Mouse (Mus musculus) layer of hippocampus, adult 9-11 months (tissue): ENCODE data around the gene Olfr1246.
"Not testable (repeated sequence)": the region's sequence is repeated elsewhere in the genome, so short reads cannot be mapped to it uniquely, and the experiment has no call there.

ENCODE experiments used
- DNase-seq: peaks from one replicate; pipeline ENCODE4 v3.0.0; 2022

Olfr1246 gene

DNA sequence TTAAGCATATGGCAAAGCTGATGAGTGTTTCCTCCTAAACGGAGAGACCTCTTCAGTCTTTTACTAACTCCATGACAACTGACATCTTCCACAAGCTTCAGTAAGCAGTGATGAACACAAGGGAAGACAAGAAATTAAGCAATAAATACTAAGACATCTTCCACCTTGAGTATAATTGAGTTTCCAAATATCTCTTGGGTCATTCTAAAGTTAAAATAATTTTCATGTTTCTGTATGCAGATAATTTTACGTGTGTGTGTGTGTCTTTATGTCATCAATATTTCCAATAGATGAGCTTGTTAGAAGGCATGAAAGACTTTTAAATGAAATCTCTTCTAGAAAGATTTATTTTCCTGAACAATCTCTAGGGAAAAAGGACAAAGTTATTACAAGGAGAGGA lies at the start of gene Olfr1246:
TSS of gene Olfr1246 (minus strand) at position 101 of the 400 bp plus-strand sequence.
- no peak for DNase-seq

DNA sequence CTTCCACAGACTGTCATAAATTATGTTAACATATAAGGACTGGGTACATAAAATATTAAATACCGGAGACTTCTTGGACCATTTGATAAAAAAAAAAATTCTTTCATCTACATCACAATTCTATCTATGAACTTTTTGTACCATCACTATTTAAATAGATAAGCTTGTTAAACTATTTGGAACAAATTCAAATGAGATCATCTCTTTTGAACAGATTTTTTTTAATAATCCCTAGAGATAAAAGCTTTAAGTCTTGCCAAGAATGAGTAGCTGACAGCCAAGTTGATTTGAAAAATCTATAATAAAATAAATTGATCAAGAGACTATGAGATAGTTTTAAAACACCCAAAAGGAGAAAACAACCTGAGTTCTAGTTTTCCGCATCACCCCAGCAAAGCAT lies 41.9 kb upstream of the Olfr1246 start, which contains the start of gene Olfr1249:
TSS of gene Olfr1249 (minus strand) at position 101 of the 400 bp plus-strand sequence.
- DNase-seq = no peak

DNA sequence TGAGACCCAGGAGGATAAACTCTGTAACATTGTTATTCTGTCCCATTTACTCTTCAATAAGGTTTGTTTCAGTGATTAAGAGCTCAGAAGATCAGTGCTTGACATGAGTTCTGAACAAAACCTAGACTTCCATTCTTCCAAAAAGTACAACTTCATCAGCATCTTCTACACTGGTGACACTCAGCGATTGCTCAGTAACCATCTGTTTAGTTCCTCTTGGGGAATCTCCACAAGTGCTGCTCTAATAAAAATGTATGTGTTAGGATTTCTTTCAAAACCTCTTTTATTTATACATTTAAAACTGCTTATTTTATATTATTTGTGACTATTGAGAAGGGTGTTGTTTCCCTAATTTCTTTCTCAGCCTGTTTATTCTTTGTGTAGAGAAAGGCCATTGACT lies 25.2 kb upstream of the Olfr1246 start, which contains the start of gene Olfr1248:
TSS of gene Olfr1248 (minus strand) at position 101 of the 400 bp plus-strand sequence.
- DNase-seq = not testable (repeated sequence)

DNA sequence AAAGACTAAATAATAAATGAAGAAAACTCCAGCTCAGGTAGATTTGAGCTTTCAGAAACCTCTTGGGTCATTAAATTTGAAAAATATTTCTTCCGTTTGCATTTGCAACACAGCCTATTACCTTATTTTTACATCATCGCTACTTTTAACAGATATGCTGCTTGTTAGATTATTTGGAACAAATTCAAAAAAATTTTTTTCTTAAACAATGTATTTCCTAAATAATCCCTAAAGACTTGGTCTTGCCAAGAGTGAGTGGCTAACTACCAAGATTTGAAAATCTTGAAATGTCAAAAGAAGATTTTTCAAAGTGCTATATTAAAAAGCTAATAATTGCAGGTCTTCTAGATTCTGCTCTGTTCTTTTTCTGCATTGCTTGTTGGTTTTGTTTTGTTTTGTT lies 21.1 kb upstream of the Olfr1246 start, which contains the start of gene Olfr1247:
TSS of gene Olfr1247 (minus strand) at position 101 of the 400 bp plus-strand sequence.
- DNase-seq = no peak

DNA sequence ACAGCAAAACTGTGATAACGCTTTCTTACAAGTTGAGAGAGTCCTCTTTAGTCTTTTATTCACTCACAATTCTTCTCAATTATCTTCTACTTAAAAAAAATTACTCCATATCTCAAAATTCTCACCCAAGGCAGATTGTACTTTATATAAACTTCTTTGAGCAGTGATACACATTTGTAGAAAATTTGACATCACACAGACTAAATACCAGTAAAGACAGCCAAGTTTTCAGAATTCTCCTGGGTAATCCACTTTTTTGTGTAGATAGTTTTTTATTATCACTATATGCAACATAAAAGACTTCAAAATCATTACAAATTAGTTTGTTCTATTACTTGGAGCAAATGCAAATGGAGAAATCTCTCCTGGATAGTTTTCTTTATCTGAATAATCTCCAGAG lies 14.6 kb downstream of the Olfr1246 start, which contains the start of gene Olfr1245:
TSS of gene Olfr1245 (minus strand) at position 101 of the 400 bp plus-strand sequence.
- DNase-seq = no peak

DNA sequence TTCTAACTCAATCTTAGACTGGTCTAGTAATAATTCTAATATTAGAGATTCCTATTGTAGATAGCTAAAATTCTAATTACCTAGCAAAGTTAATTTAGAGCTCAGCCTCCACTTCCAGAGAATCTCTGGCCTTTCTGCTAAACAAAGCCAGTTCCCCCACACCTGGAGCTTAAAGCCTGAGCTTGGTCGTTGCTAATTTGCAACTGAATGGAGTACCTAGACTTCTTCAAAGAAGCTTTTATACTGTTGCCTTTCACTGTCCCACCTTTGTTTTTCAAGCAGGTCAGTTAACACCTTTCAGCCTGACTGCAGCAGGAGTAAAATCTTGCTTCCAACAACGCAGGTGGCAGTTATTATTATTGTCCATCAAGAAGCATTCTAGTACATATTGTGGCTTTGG lies 30.3 kb downstream of the Olfr1246 start:
- DNase-seq = not testable (repeated sequence)

DNA sequence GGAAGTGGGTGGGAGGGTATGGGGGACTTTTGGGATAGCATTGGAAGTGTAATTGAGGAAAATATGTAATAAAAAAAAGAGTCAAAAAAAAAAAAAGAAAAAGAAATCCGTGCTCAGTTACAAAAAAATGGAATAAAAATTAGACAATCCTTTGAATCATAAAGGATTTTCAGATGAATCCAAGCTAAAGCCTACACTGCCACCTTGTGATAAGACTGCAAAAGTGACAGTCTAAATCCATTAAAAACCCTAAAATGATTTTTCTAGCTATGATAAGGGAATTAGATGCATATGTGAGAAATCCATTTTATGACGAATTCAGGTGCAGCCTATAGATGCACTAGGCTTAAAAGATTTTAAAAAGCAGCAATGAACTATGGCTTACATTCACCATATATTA lies 48.4 kb downstream of the Olfr1246 start:
- no peak for DNase-seq

DNA sequence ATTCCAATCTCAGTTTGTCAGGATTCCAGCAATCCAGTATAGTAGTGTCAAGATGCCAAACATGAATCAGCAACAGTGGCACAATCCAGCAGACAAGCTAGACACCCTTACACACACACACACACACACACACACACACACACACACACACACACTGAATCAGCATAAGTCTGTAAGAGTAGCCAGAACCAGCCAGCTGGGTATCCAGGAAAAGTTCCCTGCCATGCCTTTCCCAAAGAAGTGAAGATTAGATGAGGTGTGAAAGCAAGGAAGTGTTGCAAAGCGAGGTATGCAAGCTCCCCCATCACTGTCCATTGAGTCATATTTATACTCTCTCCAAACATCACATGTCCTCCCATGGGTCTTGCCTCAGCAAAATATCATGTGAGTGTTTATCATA lies 53.0 kb downstream of the Olfr1246 start:
- no peak for DNase-seq
